Mouse (Mus musculus) liver, embryonic 16.5 days (tissue): ENCODE results near the gene Usp43. TPM values are rescaled to one million over a fixed set of nuclear protein-coding genes. Genes with fewer than 3 reads are reported as not detected.

Experiments
- ATAC-seq: fragments of 200-750 bp; cut with Nextera tagmentation; 2 replicates; pipeline ENCODE4 v1.8.0; 2017; ENCODE audit warnings: low read depth, mild to moderate bottlenecking, moderate number of reproducible peaks, moderate library complexity
- H3K27ac ChIP-seq: fragments of 300-500 bp; sonication (generic); 2 replicates; pipeline ENCODE4 v1.5.1; 2014; ENCODE audit warnings: mild to moderate bottlenecking, low read length
- H3K27me3 ChIP-seq: fragments of 300-500 bp; sonication (generic); 2 replicates; pipeline ENCODE4 v1.6.1; 2014; ENCODE audit warnings: low read depth, low read length, mixed read lengths; ENCODE audit not compliant: control insufficient read depth, insufficient read depth
- H3K36me3 ChIP-seq: fragments of 300-500 bp; sonication (generic); 2 replicates; pipeline ENCODE4 v1.6.1; 2014; ENCODE audit warnings: mild to moderate bottlenecking; ENCODE audit not compliant: control insufficient read depth, insufficient read depth
- H3K4me1 ChIP-seq: fragments of 300-500 bp; sonication (generic); 2 replicates; pipeline ENCODE4 v1.6.1; 2014; ENCODE audit warnings: low read depth, low read length, mixed read lengths; ENCODE audit not compliant: control insufficient read depth
- H3K4me2 ChIP-seq: fragments of 300-500 bp; sonication (generic); 2 replicates; pipeline ENCODE4 v1.6.1; 2014; ENCODE audit warnings: low read depth, low read length, mixed read lengths
- H3K4me3 ChIP-seq: fragments of 300-500 bp; sonication (generic); 2 replicates; pipeline ENCODE4 v1.5.1; 2014; ENCODE audit warnings: low read depth, mild to moderate bottlenecking, low read length
- H3K9ac ChIP-seq: fragments of 300-500 bp; sonication (generic); 2 replicates; pipeline ENCODE4 v1.6.1; 2014; ENCODE audit warnings: low read depth, low read length
- H3K9me3 ChIP-seq: fragments of 300-500 bp; sonication (generic); replicated peaks from 2 replicates; pipeline ENCODE4 v1.6.1; 2016; ENCODE audit warnings: low read length; ENCODE audit not compliant: control insufficient read depth
- WGBS: fragments of 180-500 bp; shearing (Covaris S2); extraction: QIAGEN DNeasy Blood & Tissue Kit; methylation state at CpG from one replicate; pipeline ENCODE4 v1.1.7; 2014; ENCODE audit not compliant: insufficient replicate concordance; 5-methylcytosine and 5-hydroxymethylcytosine counted together
- polyA plus RNA-seq: library from polyadenylated mRNA; unstranded; fragments of >200 nt; fragmentation: Nextera tagmentation; extraction: Ambion mirVana; gene quantifications from 2 replicates; pipeline ENCODE4 v1.2.1, GENCODE M21; 2015

Usp43 gene
- polyA plus RNA-seq, 1 experiment from 2014 or later: 0.08 TPM

DNA sequence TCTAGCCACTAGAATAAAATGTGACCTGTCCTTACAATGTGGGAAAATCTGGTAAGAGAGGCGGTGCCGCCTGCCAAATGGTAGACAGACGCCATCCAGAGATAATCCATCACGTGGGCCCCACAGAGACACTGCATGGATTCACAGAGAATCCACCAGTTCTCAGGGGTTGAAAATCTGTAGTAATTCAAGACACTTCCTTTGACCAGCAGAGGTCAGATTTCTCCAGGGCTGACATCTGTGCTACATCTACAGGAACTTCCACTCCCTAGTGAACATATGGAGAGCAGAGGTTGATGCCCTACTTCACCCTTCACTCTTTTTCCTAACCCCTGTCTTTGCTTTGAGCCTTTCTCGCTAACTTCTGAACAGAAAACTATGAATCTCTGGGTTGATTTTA lies 56.9 kb downstream of the Usp43 start:
- no peak overlapping the region for H3K4me2 ChIP-seq
- no peaks in the 10 kb centered on the region for H3K36me3 ChIP-seq
- H3K4me1 ChIP-seq: no peaks in the 10 kb centered on the region
- ATAC-seq: no peak
- H3K27me3 ChIP-seq: no peaks in the 10 kb centered on the region; the same call in 1 of the 2 replicates
- 60% methylated on average over 5 of the region's 5 CpGs for WGBS
- no peaks in the 10 kb centered on the region for H3K9me3 ChIP-seq
- no peak overlapping the region for H3K27ac ChIP-seq
- no peak overlapping the region for H3K4me3 ChIP-seq
- H3K9ac ChIP-seq: no peak overlapping the region

GRCm38 (mm10) chr11:67861399-67861838 lies 60.5 kb downstream of the Usp43 start:
- WGBS: 9% methylated on average over 7 of the region's 7 CpGs
- ATAC-seq: no peak
- H3K27me3 ChIP-seq: no peaks in the 10 kb centered on the region; the same call in 1 of the 2 replicates
- no peak overlapping the region for H3K27ac ChIP-seq
- no peaks in the 10 kb centered on the region for H3K9me3 ChIP-seq
- H3K9ac ChIP-seq: no peak overlapping the region
- H3K36me3 ChIP-seq: no peaks in the 10 kb centered on the region
- H3K4me1 ChIP-seq: no peaks in the 10 kb centered on the region
- no peak overlapping the region for H3K4me2 ChIP-seq
- no peak overlapping the region for H3K4me3 ChIP-seq

DNA sequence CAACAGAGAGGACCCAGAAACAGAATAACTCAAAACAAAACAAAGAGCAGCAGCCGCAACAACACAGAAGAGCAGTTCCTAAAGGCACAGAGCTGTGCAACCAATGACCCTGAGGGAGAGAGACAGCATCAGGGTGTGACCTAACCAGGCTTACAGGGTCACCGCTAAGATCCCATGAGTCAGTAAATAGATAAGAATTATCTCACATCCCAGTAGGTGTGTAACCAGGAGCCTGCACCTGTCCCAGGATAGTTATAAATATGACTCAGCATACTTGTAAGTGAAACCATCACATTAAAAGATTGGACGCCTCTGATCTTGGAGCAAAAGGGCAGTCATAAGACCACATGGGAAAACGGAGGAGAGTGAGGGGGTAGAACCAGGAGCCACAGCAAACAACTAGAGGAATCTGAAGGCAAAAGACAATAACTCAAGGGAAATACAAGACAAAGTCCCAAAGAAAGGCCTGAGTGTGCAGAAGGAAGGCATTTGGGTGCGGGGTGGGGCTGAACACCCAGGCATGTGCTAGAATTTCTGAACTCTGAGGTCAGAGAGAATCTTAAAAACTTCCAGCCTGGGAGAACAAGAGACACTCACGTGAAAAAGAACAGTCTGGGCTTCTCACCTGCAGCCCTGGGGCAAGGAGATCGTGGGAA lies 61.1 kb downstream of the Usp43 start:
- H3K4me3 ChIP-seq: no peak overlapping the region
- no peaks in the 10 kb centered on the region for H3K36me3 ChIP-seq
- no peak for ATAC-seq
- H3K27ac ChIP-seq: no peak overlapping the region
- no peaks in the 10 kb centered on the region for H3K4me1 ChIP-seq
- no peaks in the 10 kb centered on the region; the same call in 1 of the 2 replicates for H3K27me3 ChIP-seq
- no peak overlapping the region for H3K4me2 ChIP-seq
- H3K9ac ChIP-seq: no peak overlapping the region
- 36% methylated on average over 7 of the region's 7 CpGs for WGBS
- H3K9me3 ChIP-seq: no peaks in the 10 kb centered on the region

DNA sequence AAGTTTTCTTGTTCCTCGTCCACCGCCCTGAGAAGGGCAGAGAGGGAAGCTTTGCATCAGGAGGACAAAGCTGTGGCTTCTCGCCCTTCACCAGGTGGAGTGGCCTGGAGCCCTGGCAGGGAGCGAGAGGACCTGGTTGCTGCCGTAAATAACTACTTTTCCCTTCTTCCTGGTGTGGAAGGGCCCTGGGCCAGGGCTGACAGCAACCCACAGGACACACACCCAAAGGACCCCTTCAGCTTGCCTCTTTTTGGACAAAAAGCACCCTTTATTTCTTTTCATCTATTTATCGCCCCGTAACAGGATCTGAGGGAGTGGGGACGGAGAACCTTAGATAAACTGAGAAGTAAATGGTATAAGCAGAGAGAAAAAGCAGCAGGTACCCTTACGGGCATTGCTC lies 63.4 kb downstream of the Usp43 start:
- no peaks in the 10 kb centered on the region for H3K9me3 ChIP-seq
- WGBS: 69% methylated on average over 9 of the region's 9 CpGs
- H3K27me3 ChIP-seq: no peaks in the 10 kb centered on the region; the same call in 1 of the 2 replicates
- no peaks in the 10 kb centered on the region for H3K36me3 ChIP-seq
- no peak for ATAC-seq
- H3K27ac ChIP-seq: no peak overlapping the region
- no peak overlapping the region for H3K9ac ChIP-seq
- H3K4me1 ChIP-seq: no peaks in the 10 kb centered on the region
- H3K4me2 ChIP-seq: no peak overlapping the region
- no peak overlapping the region for H3K4me3 ChIP-seq

DNA sequence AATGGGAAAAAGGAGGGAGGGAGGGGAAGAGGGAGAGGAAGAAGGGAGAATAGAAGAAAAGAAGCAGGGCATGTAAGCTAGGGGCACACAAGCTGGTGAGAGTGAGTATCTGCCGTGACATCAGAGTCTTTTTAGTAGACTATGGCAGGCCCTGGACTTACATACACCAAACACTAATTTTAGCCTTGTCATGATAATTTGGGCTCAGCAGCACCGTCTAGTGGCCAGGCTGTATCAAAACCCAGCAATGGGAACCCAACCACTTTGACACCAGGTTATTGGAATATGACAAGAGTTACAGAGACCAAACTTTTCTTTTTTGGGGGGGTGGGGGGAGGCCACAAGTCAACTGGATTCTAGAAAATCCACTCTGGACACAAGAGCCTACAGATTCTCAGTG lies 66.9 kb downstream of the Usp43 start:
- H3K4me3 ChIP-seq: no peak overlapping the region
- H3K9ac ChIP-seq: no peak overlapping the region
- H3K27ac ChIP-seq: no peak overlapping the region
- no peak overlapping the region for H3K4me2 ChIP-seq
- H3K36me3 ChIP-seq: no peaks in the 10 kb centered on the region
- no peaks in the 10 kb centered on the region for H3K27me3 ChIP-seq
- WGBS: 18% methylated on average over 2 of the region's 2 CpGs
- H3K9me3 ChIP-seq: no peaks in the 10 kb centered on the region
- ATAC-seq: no peak
- H3K4me1 ChIP-seq: no peaks in the 10 kb centered on the region

DNA sequence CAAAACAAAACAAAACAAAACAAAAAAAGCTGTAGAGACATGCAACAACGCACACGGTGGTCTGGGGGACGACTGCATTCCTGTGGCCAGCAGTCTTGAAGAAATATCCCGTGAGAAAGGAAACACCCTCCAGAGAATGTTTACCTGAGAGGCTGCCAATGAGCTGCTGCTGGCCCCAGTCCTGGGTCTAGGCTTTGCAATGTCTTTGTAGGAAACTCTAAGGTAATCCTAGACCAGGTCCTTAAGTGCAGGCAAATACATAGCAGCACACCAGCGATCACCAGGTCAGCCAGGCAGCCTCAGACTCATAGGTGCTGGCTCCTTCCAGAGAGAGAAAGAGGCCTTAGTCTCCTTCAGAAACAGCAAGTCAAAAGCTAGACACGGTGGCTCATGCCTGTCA lies 68.0 kb downstream of the Usp43 start:
- 24% methylated on average over 6 of the region's 6 CpGs for WGBS
- no peak overlapping the region for H3K4me2 ChIP-seq
- ATAC-seq: no peak
- no peak overlapping the region for H3K27ac ChIP-seq
- no peak overlapping the region for H3K4me3 ChIP-seq
- H3K27me3 ChIP-seq: no peaks in the 10 kb centered on the region
- no peaks in the 10 kb centered on the region for H3K4me1 ChIP-seq
- no peak overlapping the region for H3K9ac ChIP-seq
- no peaks in the 10 kb centered on the region for H3K9me3 ChIP-seq
- H3K36me3 ChIP-seq: no peaks in the 10 kb centered on the region

GRCm38 (mm10) chr11:67851770-67852169 lies 70.2 kb downstream of the Usp43 start:
- H3K4me1 ChIP-seq: no peaks in the 10 kb centered on the region
- no peak overlapping the region for H3K4me3 ChIP-seq
- no peak overlapping the region for H3K9ac ChIP-seq
- no peaks in the 10 kb centered on the region for H3K9me3 ChIP-seq
- H3K27ac ChIP-seq: no peak overlapping the region
- H3K27me3 ChIP-seq: no peaks in the 10 kb centered on the region
- no peak overlapping the region for H3K4me2 ChIP-seq
- no peaks in the 10 kb centered on the region for H3K36me3 ChIP-seq
- WGBS: 50% methylated on average over 5 of the region's 5 CpGs
- ATAC-seq: no peak

DNA sequence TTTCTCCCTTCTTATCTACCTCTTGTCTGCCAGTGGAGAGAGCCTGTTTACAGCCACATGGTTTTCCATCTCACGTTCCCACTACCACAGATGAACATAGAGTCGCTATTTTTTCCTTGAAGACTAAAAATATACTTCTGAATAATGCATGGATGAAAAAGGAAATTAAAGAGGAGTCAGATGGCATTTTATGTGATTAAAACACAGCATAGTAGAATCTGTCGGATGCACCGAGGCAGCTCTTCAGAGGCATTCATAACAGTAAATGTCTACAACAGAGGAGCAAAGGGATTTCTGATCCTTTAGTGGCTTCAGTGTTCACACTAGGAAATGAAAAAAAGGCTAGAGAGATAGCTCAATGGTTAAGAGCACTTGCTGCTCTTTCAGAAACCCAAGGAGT lies 76.8 kb downstream of the Usp43 start:
- H3K9me3 ChIP-seq: no peaks in the 10 kb centered on the region
- no peaks in the 10 kb centered on the region for H3K36me3 ChIP-seq
- H3K4me1 ChIP-seq: no peaks in the 10 kb centered on the region
- H3K4me3 ChIP-seq: no peak overlapping the region
- H3K9ac ChIP-seq: no peak overlapping the region
- no peaks in the 10 kb centered on the region for H3K27me3 ChIP-seq
- no peak overlapping the region for H3K27ac ChIP-seq
- ATAC-seq: no peak
- WGBS: 64% methylated on average over 4 of the region's 4 CpGs
- H3K4me2 ChIP-seq: no peak overlapping the region

DNA sequence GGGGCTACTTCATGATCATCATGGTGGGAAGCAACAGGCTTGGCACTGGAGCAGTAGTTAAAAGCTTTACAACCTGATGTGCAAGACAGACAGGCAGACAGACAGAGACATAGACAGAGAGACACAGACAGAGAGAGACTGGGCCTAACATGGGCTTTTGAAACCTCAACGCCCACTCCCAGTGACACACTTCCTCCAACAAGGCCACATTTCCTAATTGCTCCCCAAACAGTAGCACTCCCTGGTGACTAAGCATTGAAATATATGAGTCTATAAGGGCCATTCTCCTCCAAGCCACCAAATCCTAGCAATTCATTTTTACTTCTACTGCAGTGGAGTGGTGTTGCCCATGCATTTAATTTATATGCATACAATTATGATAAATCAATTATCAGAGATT lies 82.1 kb downstream of the Usp43 start:
- H3K9ac ChIP-seq: no peak overlapping the region
- ATAC-seq: no peak
- H3K4me3 ChIP-seq: no peak overlapping the region
- H3K36me3 ChIP-seq: no peaks in the 10 kb centered on the region
- no peaks in the 10 kb centered on the region for H3K4me1 ChIP-seq
- H3K27me3 ChIP-seq: no peaks in the 10 kb centered on the region
- no peak overlapping the region for H3K4me2 ChIP-seq
- 43% methylated on average over 1 of the region's 1 CpGs for WGBS
- H3K27ac ChIP-seq: no peak overlapping the region
- H3K9me3 ChIP-seq: no peaks in the 10 kb centered on the region
